Mouse (Mus musculus): ENCODE data around the gene Eprs. TPM values are rescaled to one million over a fixed set of nuclear protein-coding genes. Genes with fewer than 3 reads are reported as not detected.
"Not testable (repeated sequence)": the region's sequence is repeated elsewhere in the genome, so short reads cannot be mapped to it uniquely, and the experiment has no call there.

The Eprs gene
- polyA plus RNA-seq (2015; fragmentation: Nextera tagmentation; extraction: Ambion mirVana), result 151 and 159 TPM in 2 replicates

DNA sequence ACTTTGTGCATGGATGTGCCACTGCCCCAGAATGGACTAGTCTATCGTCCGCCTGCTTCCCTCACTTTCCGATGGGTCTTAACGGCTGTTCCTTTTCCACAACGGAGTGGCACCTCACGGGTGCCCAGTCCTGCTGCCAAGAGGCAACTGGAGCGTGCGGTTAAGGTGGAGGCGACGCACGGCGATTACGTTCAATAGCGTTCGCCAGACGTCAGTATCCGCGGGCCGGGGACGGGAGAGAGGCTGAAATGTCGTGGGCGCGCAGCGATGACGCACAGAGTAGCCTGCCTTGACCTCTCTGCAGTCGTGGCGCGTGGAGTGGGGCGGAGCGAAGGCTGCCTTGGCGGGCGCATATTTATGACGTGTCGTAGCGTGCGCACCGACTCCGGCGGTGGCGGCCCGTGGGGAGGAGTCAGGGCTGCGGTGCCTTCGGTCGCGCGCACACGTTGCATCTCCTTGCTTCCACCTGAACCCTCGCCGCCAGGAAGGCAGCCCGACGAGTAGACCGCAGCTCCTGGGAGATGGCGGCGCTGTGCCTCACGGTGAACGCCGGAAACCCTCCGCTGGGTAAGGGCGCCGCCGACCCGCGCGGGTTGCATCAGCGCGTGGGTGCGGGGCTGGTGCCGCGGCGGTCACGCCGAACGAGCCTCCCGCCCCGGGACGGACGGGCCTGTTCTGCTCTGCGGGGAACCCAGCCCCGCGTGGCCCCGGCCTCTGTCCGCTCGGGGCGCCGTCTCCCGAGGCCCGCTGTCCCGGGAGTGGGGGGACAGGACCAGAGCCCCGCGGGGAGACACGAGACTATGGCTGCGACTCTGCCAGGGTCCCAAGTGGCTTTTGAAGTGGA lies at the start of gene Eprs:
Gene Eprs (plus strand): TSS at position 368 of the 844 bp plus-strand sequence.
- Histone ChIP-seq H3K27me3 (no peaks in the 10 kb centered on the region), H3K4me1 (peaks cover 25% of the 10 kb centered on the region), H3K4me2 (peak within 1 kb of the TSS; percentile 66), H3K9me3 (replicated peaks) (no peaks in the 10 kb centered on the region), H3K27ac (peak within 1 kb of the TSS; percentile 90), H3K9ac (peak within 1 kb of the TSS; percentile 88), H3K36me3 (ENCODE audit: poor library complexity, severe bottlenecking) (peaks cover 10% of the 10 kb centered on the region), H3K4me3 (peak within 1 kb of the TSS; percentile 96)
- peak; percentile 97 for ATAC-seq
- under 1% methylated on average over 82 of the region's 92 CpGs for WGBS

DNA sequence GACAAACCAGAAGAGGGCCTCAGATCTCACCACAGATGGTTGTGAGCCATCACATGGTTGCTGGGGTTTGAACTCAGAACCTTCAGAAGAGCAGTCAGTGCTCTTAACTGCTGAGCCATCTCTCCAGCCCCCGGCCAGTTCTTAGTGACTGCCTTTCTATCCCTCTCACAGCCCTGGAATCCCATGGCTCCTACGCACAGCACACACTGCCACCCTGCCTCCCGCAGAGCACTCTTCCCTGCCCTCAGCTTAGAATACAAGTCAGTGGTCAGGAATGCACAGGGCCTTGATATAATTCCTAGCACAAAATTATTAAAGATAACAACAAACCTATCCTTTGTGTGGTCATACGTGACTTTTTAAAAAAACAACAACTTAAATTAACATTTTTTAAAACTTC lies 48.3 kb upstream of the Eprs start:
- H3K9ac ChIP-seq, result no peak overlapping the region
- no peaks in the 10 kb centered on the region for H3K27me3 ChIP-seq
- no peak overlapping the region for H3K4me3 ChIP-seq
- no peak overlapping the region for H3K27ac ChIP-seq
- H3K9me3 ChIP-seq (replicated peaks), result no peaks in the 10 kb centered on the region
- H3K36me3 ChIP-seq (ENCODE audit: poor library complexity, severe bottlenecking), result peaks cover 73% of the 10 kb centered on the region
- H3K4me1 ChIP-seq, result no peaks in the 10 kb centered on the region
- WGBS, result 94% methylated on average over 4 of the region's 4 CpGs
- ATAC-seq, result no peak
- no peak overlapping the region for H3K4me2 ChIP-seq

DNA sequence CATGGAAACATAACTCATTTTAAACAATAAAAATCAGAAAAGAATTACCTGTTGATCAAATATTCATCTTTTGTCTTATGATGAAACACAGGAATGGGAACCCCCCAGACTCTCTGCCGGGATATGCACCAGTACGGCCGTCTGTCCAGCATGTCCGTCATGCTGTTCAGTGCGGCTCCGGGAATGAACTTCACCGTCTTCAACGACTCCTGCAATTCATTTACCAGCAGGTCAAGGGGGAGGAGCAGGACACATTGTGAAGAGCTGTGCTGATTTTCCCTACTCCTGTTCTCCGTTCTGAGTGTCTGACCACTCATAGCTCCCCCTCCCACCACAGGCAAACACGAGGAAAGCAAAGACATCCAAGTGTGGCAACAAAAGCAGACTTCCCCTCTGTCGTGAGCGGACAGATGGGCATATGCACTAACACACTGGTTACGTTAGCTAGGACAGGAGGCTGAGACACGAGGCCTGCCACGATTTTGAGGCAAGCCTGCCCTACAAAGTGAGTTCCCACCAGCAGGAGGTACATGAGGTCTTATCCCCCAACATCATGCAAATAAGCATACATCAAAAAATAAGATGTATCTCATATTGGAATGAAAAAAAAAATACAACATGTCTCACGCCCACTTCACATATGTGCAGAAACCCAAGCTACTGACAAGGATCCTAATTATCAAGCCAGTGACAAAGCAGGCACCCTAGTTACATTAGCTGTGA lies 46.8 kb upstream of the Eprs start:
- Histone ChIP-seq H3K4me1 (no peaks in the 10 kb centered on the region), H3K36me3 (ENCODE audit: poor library complexity, severe bottlenecking) (peaks cover 85% of the 10 kb centered on the region), H3K27me3 (no peaks in the 10 kb centered on the region), H3K27ac (no peak overlapping the region), H3K4me3 (no peak overlapping the region), H3K9ac (no peak overlapping the region), H3K4me2 (no peak overlapping the region), H3K9me3 (replicated peaks) (no peaks in the 10 kb centered on the region)
- 89% methylated on average over 16 of the region's 16 CpGs for WGBS
- ATAC-seq, result no peak

GRCm38 (mm10) chr1:185327754-185328345 lies 35.0 kb upstream of the Eprs start:
- Histone ChIP-seq H3K36me3 (ENCODE audit: poor library complexity, severe bottlenecking) (peaks cover 42% of the 10 kb centered on the region), H3K4me1 (peaks cover 19% of the 10 kb centered on the region), H3K4me3 (peak overlapping the region; percentile 76), H3K4me2 (peak overlapping the region; percentile 77)
- H3K27ac ChIP-seq; H3K9me3 ChIP-seq (replicated peaks); H3K27me3 ChIP-seq; H3K9ac ChIP-seq; ATAC-seq: not testable (repeated sequence)
- 55% methylated on average over 3 of the region's 3 CpGs for WGBS

- peak within 1 kb of the TSS; percentile 77 for H3K4me2 ChIP-seq
- under 1% methylated on average over 73 of the region's 76 CpGs for WGBS
- H3K4me1 ChIP-seq, result peaks cover 30% of the 10 kb centered on the region
- no peaks in the 10 kb centered on the region for H3K27me3 ChIP-seq
- ATAC-seq, result peak; percentile 90
- H3K9me3 ChIP-seq (replicated peaks), result no peaks in the 10 kb centered on the region
- peak within 1 kb of the TSS; percentile 76 for H3K4me3 ChIP-seq
- H3K27ac ChIP-seq, result peak within 1 kb of the TSS; percentile 89
- H3K36me3 ChIP-seq (ENCODE audit: poor library complexity, severe bottlenecking), result peaks cover 31% of the 10 kb centered on the region
- peak within 1 kb of the TSS; percentile 84 for H3K9ac ChIP-seq
These were observed 33.9 kb upstream of the Eprs start, which contains the start of gene Iars2 for GRCm38 (mm10) chr1:185328721-185329610. Gene Iars2 (minus strand): TSS chr1:185329396.

DNA sequence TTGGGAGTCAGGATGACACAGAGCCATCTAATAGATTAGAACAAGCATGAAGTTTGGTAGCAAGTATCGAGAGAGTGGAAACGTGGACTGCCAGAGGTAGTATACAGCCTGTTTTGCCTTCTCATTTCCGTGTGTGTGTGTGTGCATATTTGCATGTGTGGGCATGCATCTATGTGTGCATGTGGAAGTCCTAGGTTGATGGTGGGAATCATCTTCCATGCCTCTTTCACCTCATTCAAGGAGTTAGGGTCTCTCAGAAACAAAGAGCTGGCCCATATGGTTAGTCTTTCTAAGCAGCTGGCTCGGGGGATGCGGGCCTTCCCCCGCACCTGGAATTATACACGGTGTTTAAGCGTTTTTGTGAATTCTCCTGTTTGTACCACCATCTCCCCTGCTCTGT lies 33.0 kb upstream of the Eprs start:
- Histone ChIP-seq H3K4me2 (peak overlapping the region; percentile 77), H3K9ac (no peak overlapping the region), H3K4me3 (no peak overlapping the region), H3K27me3 (no peaks in the 10 kb centered on the region), H3K27ac (no peak overlapping the region), H3K4me1 (peaks cover 39% of the 10 kb centered on the region), H3K36me3 (ENCODE audit: poor library complexity, severe bottlenecking) (peaks cover 23% of the 10 kb centered on the region), H3K9me3 (replicated peaks) (no peaks in the 10 kb centered on the region)
- ATAC-seq, result no peak
- WGBS, result 92% methylated on average over 8 of the region's 8 CpGs

DNA sequence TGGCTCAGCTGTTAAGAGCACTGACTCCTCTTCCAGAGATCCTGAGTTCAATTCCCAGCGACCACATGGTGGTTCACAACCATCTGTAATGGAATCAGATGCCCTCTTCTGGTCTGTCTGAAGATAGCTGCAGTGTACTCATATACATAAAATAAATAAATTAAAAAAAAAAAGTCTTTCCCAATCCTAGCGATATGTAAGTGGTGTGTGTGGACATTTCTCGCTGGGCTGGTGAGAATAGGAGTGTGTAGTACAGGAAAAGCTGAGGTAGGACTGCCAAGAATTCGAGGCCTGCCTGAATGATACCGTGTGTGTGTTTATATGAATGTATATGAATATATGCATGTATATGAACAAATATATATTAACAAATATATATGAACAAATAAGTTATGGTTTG lies 31.5 kb upstream of the Eprs start:
- no peak overlapping the region for H3K4me3 ChIP-seq
- peaks cover 10% of the 10 kb centered on the region for H3K36me3 ChIP-seq (ENCODE audit: poor library complexity, severe bottlenecking)
- no peak overlapping the region for H3K27ac ChIP-seq
- no peaks in the 10 kb centered on the region for H3K27me3 ChIP-seq
- H3K4me1 ChIP-seq, result peaks cover 50% of the 10 kb centered on the region
- no peak for ATAC-seq
- WGBS, result 57% methylated on average over 5 of the region's 5 CpGs
- H3K9me3 ChIP-seq (replicated peaks), result no peaks in the 10 kb centered on the region
- H3K4me2 ChIP-seq, result peak overlapping the region; percentile 71
- no peak overlapping the region for H3K9ac ChIP-seq

DNA sequence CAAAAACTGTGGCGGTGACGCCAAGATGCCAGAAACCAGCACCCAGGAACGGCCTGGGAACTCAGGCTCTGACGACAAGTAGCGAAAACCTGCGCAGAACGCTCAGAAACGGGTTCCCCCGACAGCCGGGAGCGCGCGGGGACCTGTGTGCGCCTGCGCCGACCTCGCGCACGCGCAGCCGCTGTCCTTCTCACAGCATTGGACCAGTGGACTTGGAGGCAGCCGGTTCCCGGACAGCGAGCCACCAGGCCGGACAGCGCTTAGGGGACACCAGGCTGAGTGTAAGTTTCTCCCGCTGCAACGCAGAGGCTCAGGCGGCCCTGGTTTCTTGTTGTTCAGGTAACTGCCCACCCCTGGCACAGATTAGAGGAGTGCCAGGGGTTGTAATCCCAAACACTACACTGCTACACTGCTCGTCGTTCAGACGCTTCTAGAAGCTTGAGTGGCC lies 30.8 kb upstream of the Eprs start, which contains the start of gene Bpnt1:
Gene Bpnt1 (plus strand): TSS at position 167 of the 448 bp plus-strand sequence.
- under 1% methylated on average over 32 of the region's 32 CpGs for WGBS
- H3K4me1 ChIP-seq, result peaks cover 53% of the 10 kb centered on the region
- peak within 1 kb of the TSS; percentile 73 for H3K4me3 ChIP-seq
- peak within 1 kb of the TSS; percentile 71 for H3K4me2 ChIP-seq
- H3K27me3 ChIP-seq, result no peaks in the 10 kb centered on the region
- peak; percentile 84 for ATAC-seq
- H3K9ac ChIP-seq, result peak within 1 kb of the TSS; percentile 82
- peak within 1 kb of the TSS; percentile 78 for H3K27ac ChIP-seq
- peaks cover 4% of the 10 kb centered on the region for H3K36me3 ChIP-seq (ENCODE audit: poor library complexity, severe bottlenecking)
- no peaks in the 10 kb centered on the region for H3K9me3 ChIP-seq (replicated peaks)

GRCm38 (mm10) chr1:185333651-185334050 lies 29.2 kb upstream of the Eprs start:
- H3K4me1 ChIP-seq, result peaks cover 47% of the 10 kb centered on the region
- peak overlapping the region; percentile 40; the same call in 1 of the 2 replicates for H3K9ac ChIP-seq
- no peak overlapping the region for H3K4me3 ChIP-seq
- no peaks in the 10 kb centered on the region for H3K27me3 ChIP-seq
- H3K9me3 ChIP-seq (replicated peaks), result no peaks in the 10 kb centered on the region
- H3K27ac ChIP-seq, result no peak overlapping the region
- 94% methylated on average over 5 of the region's 5 CpGs for WGBS
- peaks cover 3% of the 10 kb centered on the region for H3K36me3 ChIP-seq (ENCODE audit: poor library complexity, severe bottlenecking)
- ATAC-seq, result no peak
- H3K4me2 ChIP-seq, result no peak overlapping the region

GRCm38 (mm10) chr1:185334136-185334535 lies 28.7 kb upstream of the Eprs start:
- no peaks in the 10 kb centered on the region for H3K9me3 ChIP-seq (replicated peaks)
- no peak for ATAC-seq
- no peaks in the 10 kb centered on the region for H3K27me3 ChIP-seq
- H3K9ac ChIP-seq, result peak overlapping the region; percentile 40; the same call in 1 of the 2 replicates
- H3K36me3 ChIP-seq (ENCODE audit: poor library complexity, severe bottlenecking), result peaks cover 8% of the 10 kb centered on the region
- no peak overlapping the region for H3K4me3 ChIP-seq
- H3K27ac ChIP-seq, result no peak overlapping the region
- 88% methylated on average over 4 of the region's 4 CpGs for WGBS
- H3K4me1 ChIP-seq, result peaks cover 47% of the 10 kb centered on the region
- H3K4me2 ChIP-seq, result no peak overlapping the region

DNA sequence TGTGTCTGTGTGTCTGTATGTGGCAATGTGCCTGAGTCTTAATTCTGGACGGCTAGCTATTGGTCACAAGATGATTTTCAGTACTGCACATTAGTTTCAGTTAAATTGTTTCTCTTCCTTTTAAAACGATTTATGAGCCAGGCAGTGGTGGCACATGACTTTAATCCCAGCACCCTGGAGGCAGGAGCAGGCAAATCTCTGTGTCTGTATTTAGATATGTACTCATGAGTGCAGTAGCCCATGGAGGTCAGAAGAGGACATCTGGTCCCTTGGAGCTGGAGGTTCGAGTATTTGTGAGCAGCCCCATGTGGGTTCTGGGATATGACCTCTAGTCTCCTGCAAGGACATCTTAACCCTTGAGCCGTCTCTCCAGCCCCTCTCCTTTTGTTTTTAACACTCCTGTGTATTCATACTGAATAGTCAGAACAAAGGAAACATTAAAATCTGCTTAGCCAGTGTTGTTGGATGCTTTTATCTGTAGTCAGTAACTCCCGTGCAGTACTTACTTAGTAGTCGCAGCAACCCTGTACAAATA lies 27.5 kb upstream of the Eprs start:
- H3K4me1 ChIP-seq, result peaks cover 39% of the 10 kb centered on the region
- peaks cover 17% of the 10 kb centered on the region for H3K36me3 ChIP-seq (ENCODE audit: poor library complexity, severe bottlenecking)
- H3K27me3 ChIP-seq, result no peaks in the 10 kb centered on the region
- no peak overlapping the region for H3K4me3 ChIP-seq
- no peaks in the 10 kb centered on the region for H3K9me3 ChIP-seq (replicated peaks)
- no peak overlapping the region for H3K4me2 ChIP-seq
- WGBS, result 65% methylated on average over 6 of the region's 6 CpGs
- no peak overlapping the region for H3K27ac ChIP-seq
- ATAC-seq, result no peak
- no peak overlapping the region for H3K9ac ChIP-seq
